Mouse (Mus musculus) embryo, embryonic 10.5 days (tissue): ENCODE measurements at regions not wholly inside any gene's neighbourhood (a gene's known extent, or its start where the extent isn't known, plus 50 kb on each side); places are given as distances from the start of the nearest gene placed in this dataset.

Experiments used
- DNase-seq: peaks from one replicate; pipeline ENCODE4 v3.0.0-alpha.2; 2015; ENCODE audit warnings: low spot score

DNA sequence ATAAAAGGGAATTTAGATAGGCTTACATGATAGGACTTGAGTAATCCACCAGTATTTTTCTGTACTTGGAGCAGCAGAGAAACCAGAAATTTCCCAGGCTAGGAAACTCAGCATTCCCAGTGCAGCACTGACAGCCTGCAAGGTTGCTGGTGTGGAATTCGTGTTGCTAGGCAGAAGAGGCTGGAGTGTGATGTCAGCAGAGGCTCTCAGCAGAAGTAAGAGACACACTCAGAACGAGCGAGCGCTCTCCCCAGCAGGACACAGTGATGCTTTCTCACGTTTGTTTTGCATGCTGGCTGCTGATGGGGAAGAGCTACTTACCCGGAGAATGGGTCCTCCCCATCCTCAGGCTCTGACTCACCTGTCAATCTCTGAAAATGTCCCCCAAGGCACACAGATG, 104.7 kb downstream of the Dusp6 start:
- no peak for DNase-seq

DNA sequence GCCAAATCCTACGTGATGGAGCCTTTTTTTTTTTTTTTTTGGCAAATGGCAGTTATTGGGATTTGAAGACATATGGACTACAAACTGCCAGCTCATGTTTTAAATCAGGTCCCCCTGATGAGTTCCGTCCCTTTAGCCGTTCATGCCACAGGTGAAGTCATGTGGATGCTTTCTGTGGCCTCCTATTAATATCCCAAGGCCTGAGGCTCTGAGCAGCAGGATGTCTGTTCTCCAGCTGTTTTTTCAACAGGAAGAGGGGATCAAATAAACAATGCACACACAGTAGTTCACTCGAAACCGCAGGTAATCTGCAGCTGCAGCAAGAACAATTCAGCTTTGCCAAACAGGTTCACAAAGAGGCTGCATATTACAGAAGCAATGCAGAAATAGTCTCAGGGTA, 112.1 kb downstream of the Dusp6 start:
- DNase-seq: no peak

DNA sequence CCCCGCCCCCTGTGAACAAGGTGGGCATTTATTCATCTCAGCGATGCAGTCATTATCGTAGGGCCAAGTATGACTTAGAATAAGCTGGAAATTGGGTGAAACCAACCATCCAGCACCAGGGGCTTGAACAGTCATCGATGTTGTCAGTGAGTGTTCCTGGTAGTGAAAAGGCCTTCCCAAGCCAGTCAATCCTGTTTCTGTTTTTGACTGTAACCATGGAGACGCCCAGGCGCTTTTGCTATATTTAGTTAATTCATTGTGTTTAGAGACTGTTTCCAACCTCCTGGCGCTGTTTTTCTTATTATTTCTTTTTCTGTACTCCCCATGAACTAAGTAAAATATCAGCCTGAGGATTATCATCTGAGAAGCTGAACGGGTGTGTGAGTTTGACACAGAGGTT, 113.4 kb downstream of the Dusp6 start:
- DNase-seq: no peak

DNA sequence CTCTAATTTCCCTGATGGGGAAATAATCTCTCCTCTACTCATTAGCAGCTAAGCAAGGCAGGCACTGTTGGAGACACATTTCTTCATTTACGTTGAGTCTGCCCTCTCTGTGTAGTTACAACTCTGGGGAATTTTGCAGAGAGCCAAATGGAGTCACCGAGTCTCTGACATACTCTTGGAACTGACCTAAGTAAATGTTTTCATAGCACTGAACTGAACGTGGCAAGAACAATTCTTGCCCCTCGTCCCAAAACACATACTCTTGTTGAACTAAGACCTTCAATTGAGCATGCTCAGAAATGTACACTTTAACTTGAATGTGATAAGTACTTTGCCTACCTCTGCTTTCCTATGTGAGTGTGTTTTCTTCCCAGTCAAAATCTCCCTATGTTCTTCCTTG, 114.5 kb downstream of the Dusp6 start:
- no peak for DNase-seq

DNA sequence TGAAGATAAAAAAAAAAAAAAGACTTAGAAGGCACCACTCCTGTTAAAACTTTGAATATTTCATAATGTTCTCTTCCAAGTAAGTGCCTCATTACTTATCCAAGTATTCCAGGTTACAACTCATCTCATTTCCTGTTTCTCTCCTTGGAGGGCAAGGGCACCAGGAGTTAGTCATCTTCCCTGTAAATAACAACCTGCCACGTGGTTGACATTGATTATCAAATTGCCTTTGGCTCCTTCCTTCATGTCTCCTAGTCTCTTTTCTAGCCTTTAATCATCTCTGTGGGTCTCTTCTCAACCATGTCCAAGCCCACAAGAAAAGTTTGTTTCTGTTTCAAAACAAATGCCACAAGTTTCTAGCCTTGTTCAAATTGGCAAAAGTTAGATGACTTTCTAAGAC, 116.1 kb downstream of the Dusp6 start:
- no peak for DNase-seq

DNA sequence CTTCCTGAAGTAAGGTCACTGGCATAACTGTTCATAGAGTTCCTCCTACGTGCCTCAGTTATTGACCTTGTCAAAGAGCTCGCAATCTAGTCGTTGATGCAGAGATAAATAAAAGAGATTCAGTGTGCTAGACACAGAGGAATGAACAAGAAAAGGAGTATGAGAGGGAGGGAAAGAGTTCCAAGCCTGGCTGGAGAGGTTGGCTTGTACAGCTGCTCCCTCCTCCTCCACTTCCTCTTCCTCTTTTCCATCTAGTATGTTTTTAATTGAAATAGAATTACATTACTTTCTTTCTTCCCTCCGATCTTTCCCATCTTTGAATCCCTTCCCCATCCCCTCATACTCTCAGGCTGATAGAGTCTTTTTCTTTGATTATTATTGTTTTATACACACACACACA, 117.1 kb downstream of the Dusp6 start:
- no peak for DNase-seq

DNA sequence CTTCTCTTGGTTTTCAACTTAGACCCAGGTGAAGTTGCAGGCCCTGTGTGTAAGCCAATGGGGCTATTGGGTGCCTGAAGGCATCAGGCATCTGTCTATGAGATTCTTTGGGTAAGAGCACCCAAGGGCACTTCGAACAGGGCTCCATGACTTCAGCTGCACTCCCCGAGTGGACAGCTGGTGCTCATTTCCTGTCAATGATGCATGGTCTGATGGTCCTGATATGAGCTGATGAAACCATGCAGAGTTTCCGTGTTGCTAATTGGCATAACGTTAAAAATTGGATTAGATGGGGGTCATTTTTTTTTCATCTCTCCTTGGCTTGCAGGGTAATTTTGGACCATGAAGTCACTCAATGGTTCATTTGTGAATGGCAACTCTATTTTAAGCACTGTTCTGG, 120.0 kb downstream of the Dusp6 start:
- DNase-seq: no peak

DNA sequence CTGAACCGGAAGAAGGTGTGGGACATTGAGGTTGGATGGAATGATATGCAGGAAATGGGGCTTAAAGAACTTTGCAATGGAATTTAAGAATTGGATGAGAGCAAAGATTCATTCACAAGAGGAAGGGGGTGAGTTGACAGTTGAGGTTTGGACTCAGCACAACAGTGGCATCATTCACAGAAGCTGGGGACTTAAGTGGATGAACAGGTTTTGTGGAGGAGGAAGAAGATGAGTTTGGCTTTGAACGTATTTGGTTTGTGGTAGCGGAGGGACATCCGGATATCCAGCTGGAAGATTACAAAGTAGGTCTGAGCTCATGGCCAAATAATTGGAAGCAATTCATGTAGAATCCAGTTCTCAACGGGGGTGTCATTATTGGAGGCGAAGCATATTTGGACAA, 121.3 kb downstream of the Dusp6 start:
- no peak for DNase-seq

DNA sequence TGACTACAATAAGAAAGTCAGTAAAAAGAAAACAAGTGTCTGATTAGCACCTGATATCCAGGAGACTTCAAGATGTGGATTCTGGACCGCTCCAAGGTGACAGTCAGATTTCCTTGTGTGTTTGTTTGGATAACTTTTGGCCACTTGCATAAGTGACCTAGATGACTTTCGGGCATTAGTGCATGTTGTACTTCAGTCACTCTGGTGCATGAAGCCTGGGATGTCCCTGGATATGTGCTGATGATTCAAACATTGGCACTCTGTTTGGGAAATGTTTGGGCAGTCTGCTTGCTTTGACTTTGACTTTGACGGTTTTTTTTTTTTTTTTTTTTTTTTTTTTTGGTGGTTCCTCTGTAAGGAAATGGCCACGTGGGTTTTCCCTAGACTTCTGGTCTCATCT, 121.8 kb downstream of the Dusp6 start:
- no peak for DNase-seq

DNA sequence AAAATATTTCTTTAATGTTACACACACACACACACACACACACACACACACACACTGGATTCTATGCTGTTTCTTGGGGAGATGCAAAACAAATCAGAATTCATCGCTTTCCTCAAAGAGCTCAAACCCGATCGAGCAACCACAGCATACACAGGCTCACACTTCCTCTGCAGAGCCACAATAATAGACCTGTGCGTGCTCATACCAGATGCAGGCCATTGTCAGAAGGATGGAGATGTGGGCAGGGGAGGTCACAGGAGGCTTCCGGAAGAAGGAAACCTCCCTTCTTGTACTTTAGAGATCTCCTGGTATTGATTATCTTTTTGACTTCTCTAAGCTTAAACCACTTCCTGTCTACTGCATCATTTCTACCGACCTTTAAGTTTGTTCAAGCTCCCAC, 122.8 kb downstream of the Dusp6 start:
- DNase-seq: no peak

DNA sequence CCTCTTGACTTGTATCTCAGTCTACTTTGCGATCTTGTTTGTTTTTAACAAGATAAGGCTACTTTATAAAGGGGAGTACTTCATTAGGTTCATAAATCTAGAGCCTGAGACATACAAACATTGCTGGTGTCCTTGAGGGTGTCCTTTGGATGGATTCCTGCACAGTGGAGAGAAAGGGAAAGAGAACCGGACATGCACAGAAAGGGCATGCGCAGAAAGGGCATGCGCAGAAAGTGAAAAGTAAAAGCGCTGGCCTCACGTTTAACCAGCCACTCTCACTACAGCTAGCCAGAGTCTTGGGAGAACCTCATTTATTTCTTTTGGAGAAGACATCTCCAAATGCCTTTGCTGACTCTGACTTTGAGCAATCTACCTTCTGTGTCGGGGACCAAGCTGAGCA, 125.5 kb downstream of the Dusp6 start:
- DNase-seq: no peak

DNA sequence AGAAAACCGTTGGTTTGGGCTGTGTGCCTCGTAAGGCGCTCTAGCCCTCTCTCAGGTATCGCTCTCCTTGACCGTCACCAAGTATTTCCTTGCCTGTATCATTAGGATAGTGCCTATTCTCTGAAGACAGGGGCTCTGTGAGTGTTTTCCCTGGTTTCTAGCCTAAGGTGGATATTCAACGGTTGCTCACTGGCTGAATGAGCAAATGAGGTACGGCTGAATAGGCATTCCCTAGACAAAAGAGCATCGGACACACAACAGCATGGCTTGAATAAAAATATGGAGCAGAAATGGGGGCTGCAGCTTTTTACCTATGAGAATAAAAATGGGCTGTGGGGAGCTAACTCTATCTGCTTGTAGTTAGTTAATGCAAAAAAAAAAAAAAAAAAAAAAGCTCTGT, 126.0 kb downstream of the Dusp6 start:
- no peak for DNase-seq

DNA sequence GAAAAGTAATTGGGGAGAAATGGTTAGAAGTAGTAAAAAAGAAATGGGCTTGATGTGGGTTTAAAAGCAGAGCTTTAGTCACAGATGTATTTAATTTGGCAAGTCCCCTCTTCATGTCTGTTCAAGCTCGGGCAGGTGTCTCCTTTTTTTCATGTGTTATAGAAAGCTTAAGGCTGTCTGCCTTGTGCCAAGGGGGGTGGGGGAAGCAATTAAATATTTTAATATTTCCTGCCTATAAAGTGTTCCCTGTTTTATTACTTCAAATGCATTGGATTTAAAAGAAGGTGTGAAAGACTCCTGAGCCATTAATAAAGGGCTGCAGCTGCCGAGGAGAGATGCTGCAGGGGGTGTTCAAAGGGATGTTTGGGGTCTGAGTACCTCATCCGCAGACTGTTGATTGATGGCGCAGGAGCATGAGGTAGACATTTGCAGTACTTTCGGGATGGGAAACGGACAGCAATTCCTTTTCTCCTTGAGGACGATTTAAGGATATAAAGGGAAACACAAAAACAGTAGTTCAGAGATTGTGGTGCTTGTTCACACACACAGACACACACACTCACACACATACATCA, 127.7 kb downstream of the Dusp6 start:
- no peak for DNase-seq

DNA sequence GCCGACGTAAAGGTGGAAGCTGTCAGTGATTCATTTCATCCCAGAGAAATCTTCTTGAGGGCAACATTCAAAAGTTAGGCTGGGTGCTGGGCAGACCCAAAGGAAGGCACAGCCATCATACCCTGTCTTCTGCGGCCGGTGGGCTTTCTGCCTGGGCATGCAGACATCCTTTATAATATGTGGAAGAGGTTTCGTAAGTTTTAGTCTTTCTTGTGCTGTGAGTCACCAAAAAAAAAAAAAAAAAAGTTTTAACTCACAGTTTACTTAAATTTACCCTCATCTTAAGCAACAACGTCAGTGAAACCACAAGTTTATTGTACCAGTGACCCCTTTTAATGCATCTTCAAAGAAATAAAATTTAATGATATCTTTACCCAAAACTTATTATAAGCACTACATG, 128.7 kb downstream of the Dusp6 start:
- DNase-seq: no peak

DNA sequence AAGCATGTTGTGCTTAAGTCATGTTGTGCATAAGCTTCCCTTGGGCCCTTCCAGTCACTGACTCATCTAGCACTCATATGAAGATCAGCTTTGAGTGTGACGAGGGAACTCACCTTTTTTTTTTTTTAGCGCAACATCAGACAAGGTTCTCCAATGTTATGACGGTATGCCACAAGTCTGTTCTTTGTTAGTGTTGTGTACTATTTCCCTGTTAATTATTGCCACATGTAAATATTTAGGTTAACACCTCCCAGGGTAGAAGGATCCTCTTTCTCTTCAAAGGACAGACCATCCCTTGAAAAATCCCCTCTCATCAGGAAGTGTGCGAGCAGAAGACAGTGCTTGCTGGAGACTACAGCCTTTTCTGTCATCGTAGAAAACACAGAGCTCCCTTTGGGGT, 129.9 kb downstream of the Dusp6 start:
- DNase-seq: no peak

DNA sequence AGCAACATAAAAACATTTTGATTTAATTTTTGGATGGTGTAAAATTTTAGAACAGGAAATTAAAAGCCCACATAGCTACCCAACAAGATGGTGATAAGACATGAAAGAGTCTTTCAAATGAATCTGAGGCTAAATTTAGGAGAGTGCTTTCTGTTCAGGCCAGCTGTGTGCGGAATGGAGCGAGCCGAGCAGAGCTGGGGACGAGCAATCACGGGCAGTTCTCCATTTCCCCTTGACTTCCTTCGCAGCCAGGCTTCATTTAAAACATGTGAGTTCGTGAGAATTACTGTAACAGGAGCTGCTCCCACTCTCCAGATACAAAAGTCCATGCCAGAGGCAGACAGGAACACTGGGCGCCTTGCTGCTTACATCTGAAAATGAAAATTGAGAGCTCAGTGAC, 130.5 kb downstream of the Dusp6 start:
- DNase-seq: no peak

DNA sequence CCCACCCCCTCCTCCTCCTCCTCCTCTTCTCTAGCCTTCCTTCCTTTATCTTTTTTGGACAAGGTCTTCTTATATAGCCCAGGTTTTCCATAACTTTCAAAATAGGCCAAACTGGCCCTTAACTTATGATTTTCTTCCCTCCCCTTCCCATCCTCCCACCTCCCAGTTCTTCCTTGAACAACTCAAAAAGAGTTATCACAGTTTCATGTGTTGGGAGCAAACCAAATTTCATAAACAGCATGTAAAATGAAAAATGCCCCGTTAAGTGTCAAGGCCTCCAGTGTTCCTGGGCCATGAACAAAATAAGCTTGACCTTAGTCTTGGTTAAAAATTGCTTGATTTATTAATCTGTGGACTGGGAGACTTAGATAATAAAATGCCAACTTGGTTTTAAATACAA, 132.4 kb downstream of the Dusp6 start:
- DNase-seq: no peak

DNA sequence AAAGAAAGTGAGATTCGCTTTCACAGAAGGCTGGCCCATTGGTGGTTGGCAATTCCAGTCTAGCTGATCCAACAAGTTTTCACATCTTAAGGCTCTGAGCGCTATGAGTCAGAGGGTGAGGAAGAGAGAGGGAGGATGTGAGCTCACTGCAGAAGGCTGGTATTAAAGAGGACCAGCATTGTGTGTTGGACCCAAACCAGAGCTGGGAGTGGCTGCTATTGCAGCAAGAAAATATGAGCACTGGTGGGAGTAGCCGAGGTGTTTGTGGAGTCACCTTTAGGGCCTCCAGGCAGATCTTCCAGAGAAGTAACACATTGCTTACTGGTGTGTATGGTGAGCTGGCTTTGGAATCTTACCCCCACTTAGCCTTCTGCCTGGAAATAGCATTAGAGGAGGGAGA, 133.6 kb downstream of the Dusp6 start:
- DNase-seq: no peak

DNA sequence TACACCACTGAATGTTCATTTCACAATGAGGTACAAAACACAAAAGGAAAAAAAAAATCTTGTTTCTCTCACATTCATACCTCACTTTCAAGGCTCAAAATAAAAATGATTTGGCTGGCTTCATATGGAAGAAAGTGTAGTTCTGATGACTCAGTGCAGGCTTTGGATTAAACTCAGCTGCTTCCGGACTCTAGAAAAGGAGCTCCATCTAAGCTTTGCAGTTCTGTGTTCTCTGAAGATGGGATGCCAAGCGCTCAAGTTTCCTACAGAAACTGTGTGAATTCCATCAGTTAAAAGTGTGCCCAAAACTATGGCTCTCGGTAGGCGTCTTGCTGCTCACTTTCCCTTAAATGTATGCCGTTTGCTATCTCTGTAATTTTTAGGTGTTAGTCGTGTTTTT, 137.0 kb downstream of the Dusp6 start:
- no peak for DNase-seq

DNA sequence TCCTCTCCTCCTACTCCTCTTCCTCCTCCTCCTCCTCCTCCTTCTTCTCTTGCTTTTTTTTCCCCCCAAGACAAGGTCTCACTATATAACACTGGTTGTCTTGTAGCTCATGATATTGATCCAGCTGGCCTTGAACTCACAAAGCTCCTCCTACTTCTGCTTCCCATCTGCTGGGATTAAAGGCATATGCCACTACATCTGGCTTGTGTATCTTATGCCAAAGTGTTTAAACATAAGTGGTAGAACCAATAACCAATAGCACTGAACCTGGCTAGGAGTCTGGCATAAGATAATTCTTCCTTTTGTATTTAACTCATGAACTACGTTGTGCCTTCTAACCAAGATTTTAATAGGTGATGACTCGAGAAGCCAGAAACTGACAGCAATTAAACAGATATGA, 143.7 kb downstream of the Dusp6 start:
- DNase-seq: no peak

DNA sequence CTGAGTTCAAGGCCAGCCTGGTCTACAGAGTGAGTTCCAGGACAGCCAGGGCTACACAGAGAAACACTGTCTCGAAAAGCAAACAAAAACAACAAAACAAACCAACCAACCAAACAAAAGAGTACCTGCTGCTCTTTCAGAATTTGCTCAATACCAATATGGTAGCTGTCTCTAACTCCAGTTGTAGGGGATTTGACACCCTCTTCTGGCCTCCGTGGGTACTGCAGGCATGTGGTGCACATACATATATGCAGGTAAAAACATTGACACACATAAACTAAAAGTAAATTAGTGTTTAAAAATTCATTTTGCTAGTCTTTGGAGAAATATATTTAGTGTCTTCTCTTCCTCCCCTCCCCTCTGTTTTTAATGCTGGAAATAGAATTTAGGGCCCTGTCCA, 145.8 kb downstream of the Dusp6 start:
- no peak for DNase-seq

DNA sequence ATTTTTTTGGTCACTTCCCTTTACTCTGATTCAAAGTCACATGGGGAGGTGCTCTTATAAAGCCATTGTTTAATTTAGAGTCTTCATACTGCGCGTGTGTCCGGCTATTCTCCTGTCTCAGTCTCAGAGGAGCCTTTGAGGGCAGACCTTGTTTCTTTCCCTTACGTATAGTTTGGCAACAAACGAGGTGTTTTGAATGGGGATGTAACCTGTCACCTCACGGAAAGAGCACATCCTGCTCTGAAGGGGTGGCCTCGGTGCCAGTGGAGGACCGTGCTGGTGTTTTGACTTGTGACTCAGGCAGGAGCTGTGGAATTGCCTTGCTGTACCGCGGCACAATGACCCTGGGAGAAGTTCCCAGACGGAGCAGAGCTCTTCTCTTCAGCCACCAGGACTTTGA, 146.7 kb downstream of the Dusp6 start:
- DNase-seq: no peak

DNA sequence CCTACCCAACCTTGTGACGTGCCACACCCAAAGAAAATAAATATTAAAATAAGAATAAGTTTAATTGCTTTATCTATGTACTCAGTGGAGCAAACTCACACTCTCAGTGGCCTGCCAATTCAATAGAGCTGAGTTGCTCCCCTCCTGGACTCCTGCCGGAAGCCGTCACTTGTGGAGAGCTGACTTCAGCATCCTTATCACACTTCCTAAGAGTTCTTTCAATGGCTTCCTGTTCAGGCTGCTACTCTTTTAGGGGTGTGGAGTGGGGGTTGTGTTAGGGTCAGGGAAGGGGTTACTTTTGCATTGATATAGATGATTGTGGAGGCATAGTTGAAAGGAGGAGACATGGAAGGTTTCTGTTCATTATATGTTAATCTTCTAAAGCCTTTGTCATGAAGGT, 147.7 kb downstream of the Dusp6 start:
- DNase-seq: no peak

DNA sequence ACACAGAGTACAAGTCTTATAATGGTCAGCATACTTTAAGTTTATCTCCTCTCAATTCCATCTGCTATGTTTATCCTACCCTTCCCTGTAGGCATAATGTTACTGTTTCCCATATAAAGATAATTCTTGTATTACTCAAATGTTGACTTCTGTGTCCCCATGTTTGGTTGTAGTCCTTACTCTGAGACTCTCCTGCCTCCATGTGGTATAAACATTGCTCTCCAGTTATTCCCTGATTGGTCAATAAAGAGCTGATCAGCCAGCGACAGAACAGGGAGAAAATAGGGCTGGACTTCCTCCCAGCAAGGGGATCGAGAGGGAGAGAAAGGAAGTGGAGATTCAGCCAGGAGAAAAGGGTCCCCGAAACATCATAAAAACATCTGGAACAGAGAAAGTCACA, 150.4 kb downstream of the Dusp6 start:
- no peak for DNase-seq

DNA sequence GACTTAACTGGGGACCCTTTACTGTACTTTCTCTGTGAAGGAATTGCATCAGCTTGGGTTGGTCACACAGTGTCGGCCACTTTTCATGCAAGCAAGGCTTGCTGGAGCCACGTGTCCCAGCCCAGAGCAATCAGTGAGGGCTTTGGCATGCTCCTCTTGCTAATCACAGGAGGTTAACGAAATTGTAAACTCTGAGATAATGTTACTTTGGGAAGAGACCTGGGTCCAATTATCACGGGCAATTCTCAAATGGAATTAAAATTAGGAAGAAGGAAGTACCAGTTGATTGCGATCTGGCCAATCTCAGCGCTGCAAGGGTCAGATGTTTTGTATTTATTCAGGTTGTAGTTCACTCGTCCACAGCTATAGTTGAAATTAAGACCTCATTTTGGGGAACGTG, 153.2 kb downstream of the Dusp6 start:
- peak; percentile 44 for DNase-seq
